Mouse (Mus musculus) activated CD4-positive, CD25-positive, alpha-beta regulatory T cell (primary cell): ENCODE results near the gene Tmem207. TPM values are rescaled to one million over a fixed set of nuclear protein-coding genes. Genes with fewer than 3 reads are reported as not detected.

Experiments
- polyA plus RNA-seq, 2 experiments: library from polyadenylated mRNA; unstranded; fragments of 100-300 nt; shearing (Covaris generic); gene quantifications; one replicate each; pipeline ENCODE4 v1.2.1; 2017

Tmem207 gene
- polyA plus RNA-seq: not detected

DNA sequence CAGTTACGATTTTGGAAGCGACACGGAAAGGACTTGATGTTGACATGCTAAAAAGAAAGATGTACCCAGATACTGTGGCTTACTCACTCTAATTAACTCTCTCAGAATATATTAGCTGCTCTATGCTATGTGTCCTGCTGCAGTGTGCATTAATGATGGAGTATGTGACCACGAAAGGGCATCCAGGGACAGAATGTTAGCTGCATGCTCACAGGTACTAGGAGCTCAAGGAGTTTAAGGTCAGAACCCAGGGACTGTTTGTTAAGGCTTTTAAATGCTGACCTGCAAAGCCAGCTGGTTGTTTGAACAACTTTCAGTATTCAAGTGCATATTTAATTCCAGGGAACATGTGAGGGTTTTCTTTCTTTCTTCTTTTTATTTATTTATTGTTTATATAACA lies at the start of gene Tmem207:
Tmem207 (minus strand) TSS at position 101 of the 400 bp plus-strand sequence.

DNA sequence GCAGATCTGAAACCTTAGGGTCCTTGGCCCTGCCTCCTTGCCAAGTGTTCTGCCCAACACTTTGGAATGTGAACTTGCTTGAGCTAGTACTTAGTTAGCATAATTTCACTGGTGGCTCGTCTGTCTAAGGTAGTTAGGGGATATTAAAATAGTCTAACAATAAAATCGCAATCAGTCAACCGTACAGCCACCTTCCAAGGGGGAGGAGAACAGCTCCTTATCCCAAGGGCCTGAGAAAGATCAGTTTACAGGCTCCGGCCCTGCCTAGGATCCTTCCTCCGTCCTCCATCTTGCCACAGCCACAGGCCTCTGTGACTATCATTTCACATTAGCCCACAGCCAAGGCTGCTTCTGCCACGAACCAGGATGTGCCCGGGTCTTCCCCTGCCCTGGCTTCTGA lies 63.7 kb downstream of the Tmem207 start, which contains the start of gene Cldn16:
Cldn16 (plus strand) TSS at position 301 of the 400 bp plus-strand sequence.

Other genes with a start within 250 kb of the Tmem207 start
- gene Cldn1, start 154.9 kb downstream of the Tmem207 start, polyA plus RNA-seq: under 1 TPM in 1 of 2 experiments, not detected in 1; 0.15 TPM
- gene Cldn16, start 63.6 kb downstream of the Tmem207 start, polyA plus RNA-seq: not detected
- gene Il1rap, start 54.9 kb upstream of the Tmem207 start, polyA plus RNA-seq: 10 to 100 TPM in 1 of 2 experiments, 1 to 10 TPM in 1; 8.1 to 10.5 TPM